Mouse (Mus musculus) liver, embryonic 14.5 days (tissue): ENCODE results near the gene Galnt17. TPM values are rescaled to one million over a fixed set of nuclear protein-coding genes. Genes with fewer than 3 reads are reported as not detected.

Experiments
- ATAC-seq: fragments of 200-750 bp; cut with Nextera tagmentation; 2 replicates; pipeline ENCODE4 v1.8.0; 2017; ENCODE audit warnings: moderate number of reproducible peaks, mild to moderate bottlenecking, moderate library complexity; ENCODE audit not compliant: insufficient read depth
- DNase-seq, 3 experiments: peaks; one replicate each; pipeline ENCODE4 v3.0.0-alpha.2; 2012 to 2013; ENCODE audit warnings: low read depth in 3 of 3, low spot score in 3 of 3
- H3K27ac ChIP-seq: fragments of 300-500 bp; sonication (generic); 2 replicates; pipeline ENCODE4 v1.5.1; 2014; ENCODE audit warnings: moderate library complexity, mild to moderate bottlenecking, control low read depth, inconsistent platforms
- H3K27me3 ChIP-seq: fragments of 300-500 bp; sonication (generic); 2 replicates; pipeline ENCODE4 v1.6.1; 2014; ENCODE audit warnings: mild to moderate bottlenecking, low read length, moderate library complexity; ENCODE audit not compliant: control insufficient read depth, insufficient read depth
- H3K36me3 ChIP-seq: fragments of 300-500 bp; sonication (generic); replicated peaks from 2 replicates; pipeline ENCODE4 v1.6.1; 2014; ENCODE audit warnings: low read depth; ENCODE audit not compliant: control insufficient read depth, insufficient read depth
- H3K4me1 ChIP-seq, 2 experiments: fragments of 200-500 bp in 1 of 2; fragments of 300-500 bp in 1 of 2; sonication (generic) in 1 of 2; replicated peaks; 2 replicates each; pipeline ENCODE4 v1.6.1; 2012 to 2014; ENCODE audit warnings: antibody characterized with exemption in 1 of 2, inconsistent platforms in 1 of 2, low read length in 1 of 2; ENCODE audit not compliant: control insufficient read depth in 2 of 2, insufficient read depth in 2 of 2
- H3K4me2 ChIP-seq: fragments of 300-500 bp; sonication (generic); 2 replicates; pipeline ENCODE4 v1.6.1; 2014; ENCODE audit warnings: low read depth, mild to moderate bottlenecking, control low read depth, moderate library complexity
- H3K4me3 ChIP-seq, 2 experiments: fragments of 200-500 bp in 1 of 2; fragments of 300-500 bp in 1 of 2; sonication (generic) in 1 of 2; 2 replicates each; pipeline ENCODE4 v1.5.1; 2012 to 2014; ENCODE audit warnings: low read depth in 2 of 2, low read length in 2 of 2, mild to moderate bottlenecking in 2 of 2, control low read depth in 1 of 2, inconsistent platforms in 1 of 2, moderate library complexity in 1 of 2; ENCODE audit not compliant: insufficient read depth in 1 of 2
- H3K9ac ChIP-seq: fragments of 300-500 bp; sonication (generic); replicated peaks from 2 replicates; pipeline ENCODE4 v1.6.1; 2014; ENCODE audit warnings: mild to moderate bottlenecking, control low read depth, moderate library complexity
- H3K9me3 ChIP-seq: fragments of 300-500 bp; sonication (generic); 2 replicates; pipeline ENCODE4 v1.6.1; 2016; ENCODE audit warnings: low read length, mixed read lengths; ENCODE audit not compliant: control insufficient read depth
- CTCF ChIP-seq: IDR thresholded peaks from 2 replicates; pipeline ENCODE4 v1.5.1; 2016; ENCODE audit warnings: antibody characterized with exemption, low read depth, control low read depth
- EP300 ChIP-seq: IDR thresholded peaks from 2 replicates; pipeline ENCODE4 v1.6.1; 2016; ENCODE audit warnings: antibody characterized with exemption, low read depth
- WGBS: fragments of 180-500 bp; shearing (Covaris S2); extraction: QIAGEN DNeasy Blood & Tissue Kit; methylation state at CpG from one replicate; pipeline ENCODE4 v1.1.7; 2014; ENCODE audit not compliant: insufficient replicate concordance; 5-methylcytosine and 5-hydroxymethylcytosine counted together
- polyA plus RNA-seq, 2 experiments: library from polyadenylated mRNA; depleted of rRNA in 1 of 2; stranded (reverse) in 1 of 2; unstranded in 1 of 2; fragments of >200 nt; fragmentation: Nextera tagmentation in 1 of 2; extraction: Ambion mirVana in 1 of 2; gene quantifications; 2 replicates each; pipeline versions ENCODE4 v1.2.1 to v1.2.3; 2012 to 2014

Gene Galnt17
- polyA plus RNA-seq, 2 experiments = 0.02 TPM; not detected in 1

GRCm38 (mm10) chr5:131315016-131315415 lies 6.7 kb upstream of the Galnt17 start:
- no peak overlapping the region for H3K9ac ChIP-seq
- no peak overlapping the region for H3K4me2 ChIP-seq
- H3K9me3 ChIP-seq = no peaks in the 10 kb centered on the region
- 49% methylated on average over 4 of the region's 4 CpGs for WGBS
- no peaks in the 10 kb centered on the region for H3K27me3 ChIP-seq
- H3K27ac ChIP-seq = no peak overlapping the region
- H3K4me1 ChIP-seq = no peaks in the 10 kb centered on the region
- ATAC-seq (no peak), DNase-seq (no peak)
- no peaks in the 10 kb centered on the region for H3K36me3 ChIP-seq
- TF ChIP-seq EP300 (no peak), CTCF (no peak)
- no peak overlapping the region for H3K4me3 ChIP-seq

- H3K27me3 ChIP-seq = peaks cover 22% of the 10 kb centered on the region
- H3K4me3 ChIP-seq = peak overlapping the region; percentile 20 to 23; a peak in 3 of 4 replicates
- no peak overlapping the region for H3K9ac ChIP-seq
- WGBS = 1% methylated on average over 33 of the region's 36 CpGs
- H3K4me2 ChIP-seq = peak overlapping the region; percentile 9
- no peaks in the 10 kb centered on the region for H3K9me3 ChIP-seq
- H3K36me3 ChIP-seq = no peaks in the 10 kb centered on the region
- H3K4me1 ChIP-seq = no peaks in the 10 kb centered on the region
- no peak overlapping the region for H3K27ac ChIP-seq
- ATAC-seq = no peak
- no peak for TF ChIP-seq EP300
- no peak for TF ChIP-seq CTCF
- DNase-seq = no peak
These were observed 593 bp downstream of the Galnt17 start for GRCm38 (mm10) chr5:131307656-131308151.

GRCm38 (mm10) chr5:131306908-131307655 lies 1.2 kb downstream of the Galnt17 start:
- 1% methylated on average over 61 of the region's 64 CpGs for WGBS
- Histone ChIP-seq H3K4me3 (peak overlapping the region; percentile 20 to 23; a peak in 3 of 4 replicates), H3K9ac (no peak overlapping the region), H3K4me1 (no peaks in the 10 kb centered on the region), H3K36me3 (no peaks in the 10 kb centered on the region), H3K9me3 (no peaks in the 10 kb centered on the region), H3K27ac (no peak overlapping the region), H3K4me2 (peak overlapping the region; percentile 9), H3K27me3 (peaks cover 22% of the 10 kb centered on the region)
- TF ChIP-seq CTCF = no peak
- no peak for TF ChIP-seq EP300
- DNase-seq = no peak
- no peak for ATAC-seq

- Histone ChIP-seq H3K4me1 (no peaks in the 10 kb centered on the region), H3K9ac (no peak overlapping the region), H3K27ac (no peak overlapping the region), H3K4me3 (no peak overlapping the region), H3K27me3 (peaks cover 22% of the 10 kb centered on the region), H3K4me2 (no peak overlapping the region), H3K9me3 (no peaks in the 10 kb centered on the region), H3K36me3 (no peaks in the 10 kb centered on the region)
- 3% methylated on average over 39 of the region's 39 CpGs for WGBS
- no peak for ATAC-seq
- no peak for TF ChIP-seq EP300
- no peak for TF ChIP-seq CTCF
- no peak for DNase-seq
These were observed 1.9 kb downstream of the Galnt17 start for GRCm38 (mm10) chr5:131306321-131306907.

DNA sequence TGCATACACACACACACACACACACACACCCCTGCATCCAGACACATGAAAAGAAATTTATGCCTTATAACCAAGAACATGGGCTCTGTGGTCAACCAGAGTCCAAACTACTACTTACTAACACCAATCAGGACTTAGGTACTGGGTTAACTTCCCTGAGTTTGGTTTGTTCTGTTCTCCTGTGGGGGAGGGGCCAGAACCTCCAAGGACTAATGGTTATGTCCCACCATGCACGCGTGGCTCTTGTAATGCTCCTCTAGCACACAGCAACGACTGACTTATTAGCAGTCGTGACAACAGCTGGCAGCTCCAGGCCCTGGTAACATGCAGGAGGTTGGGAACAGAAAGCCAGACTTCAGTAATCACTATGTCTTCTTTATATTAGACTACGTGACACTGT lies 3.1 kb downstream of the Galnt17 start:
- no peaks in the 10 kb centered on the region for H3K4me1 ChIP-seq
- no peak overlapping the region for H3K9ac ChIP-seq
- H3K4me3 ChIP-seq = no peak overlapping the region
- H3K9me3 ChIP-seq = no peaks in the 10 kb centered on the region
- H3K27ac ChIP-seq = no peak overlapping the region
- ATAC-seq (no peak), DNase-seq (no peak)
- no peak for TF ChIP-seq EP300
- TF ChIP-seq CTCF = no peak
- WGBS = 52% methylated on average over 5 of the region's 5 CpGs
- peaks cover 22% of the 10 kb centered on the region for H3K27me3 ChIP-seq
- H3K36me3 ChIP-seq = no peaks in the 10 kb centered on the region
- no peak overlapping the region for H3K4me2 ChIP-seq
